In genomic region chr13:36009981-36010380, GRCm38 (mm10) we compare ENCODE assay signal across 30 mouse cellular contexts. TPM values are rescaled to one million over a fixed set of nuclear protein-coding genes. Genes with fewer than 3 reads are reported as not detected.
DNase-seq lines count a peak whose midpoint lies in the region; ATAC-seq and TF ChIP-seq lines count a peak whose summit lies in the region.
"Had no signal": no experiment of that assay in that cellular context is flagged by ENCODE, and none has a peak within 500 bp of the region (broad histone marks: within the 10 kb centered on the region; RNA-seq: fewer than 3 reads in every experiment).

No protein-coding gene starts in this region.

- no peak overlapping the region for H3K9ac ChIP-seq in lung, postnatal 0 days (replicated peaks; ENCODE audit: low read depth)
- no peak overlapping the region for H3K9ac ChIP-seq in forebrain, embryonic 13.5 days
- H3K9ac ChIP-seq: hindbrain, embryonic 15.5 days; limb, embryonic 13.5 days; liver, embryonic 12.5 days had no signal

- no peak for TF ChIP-seq EP300 in lung, postnatal 0 days (IDR thresholded peaks at IDR 0.05)

- ATAC-seq in lung, postnatal 0 days = peak; percentile 28
- no peak for ATAC-seq in forebrain, embryonic 13.5 days
- ATAC-seq: activated CD4-positive, CD25-positive, alpha-beta regulatory T cell, adult 4 months; inflammation-experienced regulatory T-cells, adult 6 months; liver, embryonic 12.5 days; midbrain, embryonic 16.5 days had no signal

- H3K36me3 ChIP-seq in lung, postnatal 0 days (ENCODE audit: insufficient read depth, low read length) = no peaks in the 10 kb centered on the region
- H3K36me3 ChIP-seq in forebrain, embryonic 13.5 days (ENCODE audit: poor library complexity, severe bottlenecking) = no peaks in the 10 kb centered on the region
- H3K36me3 ChIP-seq: hindbrain, embryonic 10.5 days; hindbrain, embryonic 15.5 days; limb, embryonic 13.5 days had no signal

- no peaks in the 10 kb centered on the region for H3K4me1 ChIP-seq in lung, postnatal 0 days (ENCODE audit: insufficient read depth, low read depth, low read length)
- no peaks in the 10 kb centered on the region for H3K4me1 ChIP-seq in forebrain, embryonic 13.5 days
- H3K4me1 ChIP-seq: hindbrain, embryonic 10.5 days; hindbrain, embryonic 15.5 days; limb, embryonic 13.5 days; liver, embryonic 12.5 days had no signal

- no peaks in the 10 kb centered on the region for H3K27me3 ChIP-seq in lung, postnatal 0 days (replicated peaks; ENCODE audit: insufficient read depth, low read length)
- no peaks in the 10 kb centered on the region for H3K27me3 ChIP-seq in forebrain, embryonic 13.5 days
- H3K27me3 ChIP-seq: CH12.LX; hindbrain, embryonic 15.5 days; limb, embryonic 13.5 days; liver, embryonic 12.5 days had no signal

- DNase-seq in gastrocnemius, adult 18-20 months (ENCODE audit: low spot score) = peak; percentile 67
- DNase-seq in gastrocnemius, postnatal 10 days = no peak
- peak; percentile 55 for DNase-seq in heart, adult 8-10 months (ENCODE audit: low spot score)
- DNase-seq in heart, postnatal 36 days = no peak
- no peak for DNase-seq in lung, postnatal 0 days (ENCODE audit: low spot score)
- no peak for DNase-seq in lung, postnatal 4 days
- peak; percentile 34 for DNase-seq in heart, postnatal 4 days
- DNase-seq: adrenal gland, adult 2 months; cerebellum, adult 2 months; cerebellum, postnatal 14 days; kidney, adult 11 months; kidney, postnatal 14 days; lung, adult 18-20 months; lung, postnatal 14 days; right cerebral cortex, adult 18-20 months; right cerebral cortex, postnatal 4 days had no signal

- WGBS in lung, postnatal 0 days = 29% methylated on average over 2 of the region's 2 CpGs
- 82% methylated on average over 2 of the region's 2 CpGs for WGBS in forebrain, embryonic 13.5 days

- H3K9me3 ChIP-seq in lung, postnatal 0 days (ENCODE audit: low read length) = no peaks in the 10 kb centered on the region
- H3K9me3 ChIP-seq in forebrain, embryonic 13.5 days (replicated peaks) = no peaks in the 10 kb centered on the region
- H3K9me3 ChIP-seq: hindbrain, embryonic 10.5 days; hindbrain, embryonic 15.5 days; limb, embryonic 13.5 days; liver, embryonic 12.5 days had no signal

- H3K4me2 ChIP-seq in lung, postnatal 0 days (replicated peaks; ENCODE audit: low read depth, low read length) = no peak overlapping the region
- H3K4me2 ChIP-seq in forebrain, embryonic 13.5 days = no peak overlapping the region
- H3K4me2 ChIP-seq: hindbrain, embryonic 15.5 days; limb, embryonic 13.5 days; liver, embryonic 12.5 days; midbrain, embryonic 11.5 days had no signal

- no peak for TF ChIP-seq CTCF in lung, postnatal 0 days (IDR thresholded peaks at IDR 0.05)

- no peak overlapping the region for H3K27ac ChIP-seq in lung, postnatal 0 days (ENCODE audit: low read length)
- H3K27ac ChIP-seq in forebrain, embryonic 13.5 days = no peak overlapping the region
- H3K27ac ChIP-seq: hindbrain, embryonic 10.5 days; hindbrain, embryonic 15.5 days; limb, embryonic 13.5 days; liver, embryonic 12.5 days had no signal

- H3K4me3 ChIP-seq in lung, postnatal 0 days (ENCODE audit: low read depth, low read length) = no peak overlapping the region
- H3K4me3 ChIP-seq in forebrain, embryonic 13.5 days = no peak overlapping the region
- H3K4me3 ChIP-seq: erythroblast, embryonic 14.5 days; hindbrain, embryonic 10.5 days; hindbrain, embryonic 15.5 days; limb, embryonic 13.5 days; liver, embryonic 12.5 days had no signal

- intact Hi-C loops in heart, postnatal 36 days (cut with DNase I) = loop anchor here (10.0 kb wide), 1 partner anchor 725 kb away; the partner anchor contains the start of gene Nrn1

RNA-seq across cellular contexts. Expression of gene Ppp1r3g, which starts 51.3 kb away (rescaled TPM):
- total RNA-seq in gastrocnemius, adult 18-20 months (2021) = not detected
- not detected for total RNA-seq in gastrocnemius, postnatal 10 days (2021)
- total RNA-seq in heart, adult 8-10 months (2022) = 1 to 10 TPM in 2 of 4 experiments, under 1 TPM in 2; 0.40 to 1.6 (median 0.98) TPM
- under 1 TPM; 0.35 to 0.78 TPM for total RNA-seq in heart, postnatal 36 days (2021)
- 0.38 and 0.55 TPM in 2 replicates for polyA plus RNA-seq in lung, postnatal 0 days (2015; fragmentation: Nextera tagmentation; extraction: Ambion mirVana)
- total RNA-seq in heart, postnatal 4 days (2021) = 1 to 10 TPM; 2.0 to 2.5 TPM
- polyA plus RNA-seq in forebrain, embryonic 13.5 days (2015; fragmentation: Nextera tagmentation; extraction: Ambion mirVana) = 1.7 and 1.8 TPM in 2 replicates
- total RNA-seq: CH12.LX; megakaryocyte, adult 5-6 weeks; neutrophil, adult 5-6 weeks had no signal
- polyA plus RNA-seq: activated CD4-positive, CD25-positive, alpha-beta regulatory T cell, adult 4 months; C2C12; erythroblast, embryonic 14.5 days had no signal

Comparison
In these comparisons a context has a peak if more than half of its experiments do, and no peak if none do; other contexts are left out.
1. DNase-seq: peak in gastrocnemius, adult 18-20 months (single experiment), heart, adult 8-10 months (single experiment) and heart, postnatal 4 days (single experiment); none in gastrocnemius, postnatal 10 days (single experiment), heart, postnatal 36 days (0 of 2), lung, postnatal 0 days (single experiment) and lung, postnatal 4 days (0 of 2).